Mouse (Mus musculus) heart, embryonic 12.5 days (tissue): ENCODE data around the gene Olfm3. TPM values are rescaled to one million over a fixed set of nuclear protein-coding genes. Genes with fewer than 3 reads are reported as not detected.

Experiments
- ATAC-seq: fragments of 200-750 bp; cut with Nextera tagmentation; 2 replicates; pipeline ENCODE4 v1.8.0; 2017; ENCODE audit warnings: moderate TSS enrichment, moderate library complexity; ENCODE audit not compliant: insufficient number of reproducible peaks, low FRiP score
- H3K27ac ChIP-seq: fragments of 300-500 bp; sonication (generic); 2 replicates; pipeline ENCODE4 v1.5.1; 2016; ENCODE audit warnings: mild to moderate bottlenecking, moderate library complexity; ENCODE audit not compliant: poor library complexity, severe bottlenecking
- H3K27me3 ChIP-seq: fragments of 300-500 bp; sonication (generic); replicated peaks from 2 replicates; pipeline ENCODE4 v1.6.1; 2016; ENCODE audit warnings: mild to moderate bottlenecking, moderate library complexity
- H3K36me3 ChIP-seq: fragments of 300-500 bp; sonication (generic); 2 replicates; pipeline ENCODE4 v1.6.1; 2016; ENCODE audit warnings: mild to moderate bottlenecking, moderate library complexity
- H3K4me1 ChIP-seq: fragments of 300-500 bp; sonication (generic); replicated peaks from 2 replicates; pipeline ENCODE4 v1.6.1; 2016; ENCODE audit warnings: mild to moderate bottlenecking
- H3K4me2 ChIP-seq: fragments of 300-500 bp; sonication (generic); 2 replicates; pipeline ENCODE4 v1.6.1; 2016; ENCODE audit warnings: mild to moderate bottlenecking, moderate library complexity
- H3K4me3 ChIP-seq: fragments of 300-500 bp; sonication (generic); 2 replicates; pipeline ENCODE4 v1.5.1; 2016; ENCODE audit warnings: mild to moderate bottlenecking
- H3K9ac ChIP-seq: fragments of 300-500 bp; sonication (generic); 2 replicates; pipeline ENCODE4 v1.6.1; 2016; ENCODE audit warnings: mild to moderate bottlenecking, moderate library complexity
- H3K9me3 ChIP-seq: fragments of 300-500 bp; sonication (generic); replicated peaks from 2 replicates; pipeline ENCODE4 v1.6.1; 2016; ENCODE audit warnings: mild to moderate bottlenecking, moderate library complexity
- WGBS: fragments of 180-500 bp; shearing (Covaris S2); methylation state at CpG from one replicate; pipeline ENCODE4 v1.1.7; 2016; 5-methylcytosine and 5-hydroxymethylcytosine counted together
- polyA plus RNA-seq: library from polyadenylated mRNA; unstranded; fragments of >200 nt; fragmentation: Nextera tagmentation; extraction: Ambion mirVana; gene quantifications from 2 replicates; pipeline ENCODE4 v1.2.1, GENCODE M21; 2016

Olfm3 gene
- polyA plus RNA-seq, 1 experiment from 2014 or later, result not detected

GRCm38 (mm10) chr3:115158903-115159473 is 255.1 kb downstream of the Olfm3 start:
- Histone ChIP-seq H3K27me3 (no peaks in the 10 kb centered on the region), H3K36me3 (no peaks in the 10 kb centered on the region), H3K4me3 (no peak overlapping the region), H3K9me3 (no peaks in the 10 kb centered on the region), H3K4me1 (no peaks in the 10 kb centered on the region), H3K9ac (no peak overlapping the region), H3K27ac (no peak overlapping the region), H3K4me2 (no peak overlapping the region)
- 73% methylated on average over 3 of the region's 3 CpGs for WGBS
- ATAC-seq, result no peak

DNA sequence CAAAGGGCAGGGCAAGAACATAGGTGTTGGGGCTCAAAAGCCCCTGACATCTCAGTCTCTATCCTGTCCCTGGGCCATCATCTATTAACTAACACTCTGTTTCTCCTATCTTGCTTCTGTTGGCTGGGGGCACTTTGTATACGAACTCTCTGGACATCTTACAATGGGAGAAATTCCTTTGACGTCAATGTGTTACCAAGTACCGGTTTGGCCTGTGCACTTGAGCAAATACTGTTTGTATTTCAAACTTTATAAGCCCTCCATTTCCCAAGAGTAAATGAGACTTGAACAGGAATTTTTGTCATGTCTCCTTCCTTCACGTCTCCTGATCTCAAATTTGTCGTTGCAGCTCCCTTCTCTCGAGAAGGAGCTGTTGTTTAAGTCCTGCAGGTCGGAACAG is 270.7 kb downstream of the Olfm3 start:
- no peaks in the 10 kb centered on the region for H3K27me3 ChIP-seq
- H3K27ac ChIP-seq, result no peak overlapping the region
- no peaks in the 10 kb centered on the region for H3K36me3 ChIP-seq
- no peaks in the 10 kb centered on the region for H3K4me1 ChIP-seq
- H3K4me2 ChIP-seq, result no peak overlapping the region
- no peak overlapping the region for H3K9ac ChIP-seq
- 80% methylated on average over 7 of the region's 7 CpGs for WGBS
- H3K4me3 ChIP-seq, result no peak overlapping the region
- 0 out of 2 replicates have a peak, but pooled peaks cover 7% of the 10 kb centered on the region for H3K9me3 ChIP-seq
- ATAC-seq, result no peak
